Mouse (Mus musculus) CH12.LX (cell line): ENCODE results near the gene Tbx1.

Experiments
- CTCF ChIP-seq, 2 experiments: IDR thresholded peaks in 1 of 2; conservative IDR thresholded peaks in 1 of 2; 2 replicates each; pipeline ENCODE4 v1.5.1; 2011 to 2012; ENCODE audit warnings: low read depth in 2 of 2, low read length in 2 of 2, improper control_type of control experiment in 1 of 2, inconsistent platforms in 1 of 2, mild to moderate bottlenecking in 1 of 2, moderate library complexity in 1 of 2
- ELF1 ChIP-seq: IDR thresholded peaks from 2 replicates; pipeline ENCODE4 v1.6.1; 2014; ENCODE audit warnings: low read depth, mild to moderate bottlenecking, inconsistent platforms, low read length, improper control_type of control experiment
- EP300 ChIP-seq: IDR thresholded peaks from 2 replicates; pipeline ENCODE4 v1.6.1; 2011; ENCODE audit warnings: low read length, improper control_type of control experiment
- GABPA ChIP-seq: IDR thresholded peaks from 2 replicates; pipeline ENCODE4 v1.6.1; 2012; ENCODE audit warnings: low read depth, low read length, improper control_type of control experiment, inconsistent platforms; ENCODE audit not compliant: insufficient replicate concordance
- IRF4 ChIP-seq: IDR thresholded peaks from 2 replicates; pipeline ENCODE4 v1.6.1; 2014; ENCODE audit warnings: low read depth, mild to moderate bottlenecking, inconsistent platforms, low read length, improper control_type of control experiment
- MAX ChIP-seq: IDR thresholded peaks from 2 replicates; pipeline ENCODE4 v1.6.1; 2011; ENCODE audit warnings: low read length, improper control_type of control experiment
- MAZ ChIP-seq: IDR thresholded peaks from 2 replicates; pipeline ENCODE4 v1.6.1; 2012; ENCODE audit warnings: low read depth, mild to moderate bottlenecking, inconsistent platforms, low read length, improper control_type of control experiment, moderate library complexity
- MXI1 ChIP-seq: IDR thresholded peaks from 2 replicates; pipeline ENCODE4 v1.6.1; 2011; ENCODE audit warnings: mild to moderate bottlenecking, low read depth, low read length, improper control_type of control experiment
- POLR2A ChIP-seq: IDR thresholded peaks from 2 replicates; pipeline ENCODE4 v1.6.1; 2011; ENCODE audit warnings: low read depth, mild to moderate bottlenecking, improper control_type of control experiment, low read length
- TBP ChIP-seq: conservative IDR thresholded peaks from 2 replicates; pipeline ENCODE4 v1.6.1; 2011; ENCODE audit warnings: low read depth, low read length, improper control_type of control experiment
- TCF12 ChIP-seq: IDR thresholded peaks from 2 replicates; pipeline ENCODE4 v1.6.1; 2014; ENCODE audit warnings: low read depth, mild to moderate bottlenecking, inconsistent platforms, low read length, improper control_type of control experiment
- UBTF ChIP-seq: IDR thresholded peaks from 2 replicates; pipeline ENCODE4 v1.6.1; 2012; ENCODE audit warnings: low read depth, mild to moderate bottlenecking, inconsistent platforms, low read length, improper control_type of control experiment, moderate library complexity
- USF1 ChIP-seq: IDR thresholded peaks from 2 replicates; pipeline ENCODE4 v1.6.1; 2014; ENCODE audit warnings: low read depth, mild to moderate bottlenecking, inconsistent platforms, low read length, improper control_type of control experiment
- ZC3H11A ChIP-seq: IDR thresholded peaks from 2 replicates; pipeline ENCODE4 v1.6.1; 2012; ENCODE audit warnings: low read depth, mild to moderate bottlenecking, inconsistent platforms, low read length, improper control_type of control experiment

- TF ChIP-seq IRF4 (peak; percentile 64), TCF12 (0 out of 2 replicates have a peak, but pooled peaks have one; percentile 50), CTCF (conservative IDR thresholded peaks at IDR 0.05 in 1 of 2, IDR thresholded peaks at IDR 0.05 in 1 of 2; ENCODE audit: low read depth in 2 of 2, low read length in 2 of 2) (peak; percentile 14 to 96; a peak in 2 of 4 replicates), EP300 (0 out of 2 replicates have a peak, but pooled peaks have one; percentile 18), ZC3H11A (peak; percentile 24; the same call in 1 of the 2 replicates), GABPA (no peak), USF1 (no peak), MAX (peak; percentile 92), ELF1 (peak; percentile 55; the same call in 1 of the 2 replicates), TBP (no peak), MAZ (peak; percentile 82), UBTF (peak; percentile 97), MXI1 (peak; percentile 44; the same call in 1 of the 2 replicates), POLR2A (peak; percentile 28; the same call in 1 of the 2 replicates)
Observed at GRCm38 (mm10) chr16:18626376-18626878, 36.0 kb upstream of the Tbx1 start, which contains the start of gene Gm49601.
